Mouse (Mus musculus) erythroblast, embryonic 14.5 days (primary cell): ENCODE results near the gene Jag2. TPM values are rescaled to one million over a fixed set of nuclear protein-coding genes. Genes with fewer than 3 reads are reported as not detected.
A peak's percentile ranks its signal among the peaks of the same experiment; 100 is the strongest.

Source experiments
- H3K27me3 ChIP-seq: 2 replicates; pipeline ENCODE4 v1.6.1; 2012; ENCODE audit warnings: inconsistent platforms; ENCODE audit not compliant: control insufficient read depth
- H3K36me3 ChIP-seq: 2 replicates; pipeline ENCODE4 v1.6.1; 2012; ENCODE audit warnings: mild to moderate bottlenecking, inconsistent platforms; ENCODE audit not compliant: control insufficient read depth
- H3K4me1 ChIP-seq: 2 replicates; pipeline ENCODE4 v1.6.1; 2012; ENCODE audit warnings: inconsistent platforms; ENCODE audit not compliant: control insufficient read depth
- H3K4me3 ChIP-seq: replicated peaks from 2 replicates; pipeline ENCODE3; 2012; ENCODE audit warnings: moderate library complexity, mild to moderate bottlenecking, inconsistent platforms
- H3K9me3 ChIP-seq: 2 replicates; pipeline ENCODE4 v1.6.1; 2012; ENCODE audit warnings: low read length, inconsistent platforms, mixed read lengths; ENCODE audit not compliant: control insufficient read depth
- GATA1 ChIP-seq: IDR thresholded peaks from 2 replicates; pipeline ENCODE4 v1.6.1; 2012; ENCODE audit warnings: low read length, inconsistent platforms, mixed read lengths
- TAL1 ChIP-seq: IDR thresholded peaks from 3 replicates; pipeline ENCODE4 v1.6.1; 2012; ENCODE audit warnings: low read length, inconsistent platforms, mixed read lengths
- polyA plus RNA-seq: library from polyadenylated mRNA; stranded (reverse); fragments of >175 nt; gene quantifications from 2 replicates; pipeline ENCODE4 v1.2.3, GENCODE M21; 2012

The Jag2 gene
- 0.03 TPM in 1 of 2 replicates, not detected in the other for polyA plus RNA-seq

DNA sequence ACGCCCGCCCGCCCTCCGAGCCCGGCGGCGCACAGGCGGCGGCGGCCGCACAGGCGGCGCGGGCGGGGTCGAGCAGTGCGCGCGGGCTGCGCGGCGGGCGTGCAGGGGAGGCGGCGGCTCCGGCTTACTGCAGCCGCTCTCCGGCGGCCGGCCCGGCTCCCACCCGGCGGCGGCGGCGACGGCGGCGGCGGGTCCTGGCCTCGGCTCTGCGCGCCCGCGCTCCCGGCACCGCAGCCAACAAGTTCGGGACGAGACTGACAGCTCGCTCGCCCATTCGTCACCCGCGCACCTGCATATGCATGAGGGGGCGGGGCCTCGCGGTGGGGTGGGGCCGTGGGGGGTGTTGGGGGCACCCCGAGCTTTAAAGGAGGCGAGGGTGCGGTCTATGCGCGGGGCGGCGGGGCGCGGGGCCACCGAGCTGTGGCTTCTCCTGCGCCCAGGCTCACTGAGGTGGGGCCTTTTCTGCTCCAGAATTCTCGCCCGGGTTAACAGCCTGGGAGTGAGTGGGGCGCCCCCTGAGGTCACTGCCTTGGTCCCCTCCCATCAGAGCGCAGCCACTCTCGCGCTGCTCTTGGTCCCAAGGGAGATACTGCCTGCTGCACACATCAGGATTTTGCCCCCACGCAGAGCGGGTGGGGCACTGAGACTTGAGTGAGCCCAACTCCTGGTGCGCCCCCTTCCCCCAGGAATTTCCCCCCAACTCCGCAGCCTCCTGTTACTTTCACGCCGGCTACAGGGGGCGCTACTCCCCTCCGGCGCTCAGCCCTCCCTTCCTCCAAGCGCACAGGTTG lies at the start of gene Jag2:
TSS of gene Jag2 (minus strand) at position 215 of the 791 bp plus-strand sequence.
- Histone ChIP-seq H3K4me3 (peak within 1 kb of the TSS; percentile 29), H3K36me3 (no peaks in the 10 kb centered on the region), H3K9me3 (peaks cover 3% of the 10 kb centered on the region; the same call in 1 of the 2 replicates), H3K27me3 (peaks cover 76% of the 10 kb centered on the region), H3K4me1 (peaks cover 7% of the 10 kb centered on the region)
- no peak for TF ChIP-seq GATA1
- TF ChIP-seq TAL1 = no peak

DNA sequence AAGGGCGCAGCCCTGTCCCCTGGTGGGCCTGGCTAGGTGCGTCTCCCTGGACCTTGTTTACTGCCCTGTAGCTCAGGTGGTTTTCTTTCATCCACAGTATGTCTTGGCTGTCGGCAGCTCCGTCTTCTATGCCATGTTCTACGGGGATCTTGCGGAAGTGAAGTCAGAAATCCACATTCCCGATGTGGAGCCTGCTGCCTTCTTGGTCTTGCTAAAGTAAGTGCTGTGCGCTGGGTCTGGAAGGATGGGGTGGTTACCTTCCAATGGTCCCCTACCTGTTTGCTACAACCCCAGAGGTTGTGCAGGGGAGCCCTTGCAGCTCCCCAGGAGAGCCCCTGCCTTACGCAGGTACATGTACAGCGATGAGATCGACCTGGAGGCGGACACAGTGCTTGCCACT lies 47.6 kb upstream of the Jag2 start:
- TF ChIP-seq TAL1 (no peak), GATA1 (no peak)
- peak overlapping the region; percentile 79 for H3K4me3 ChIP-seq
- no peaks in the 10 kb centered on the region for H3K9me3 ChIP-seq
- no peaks in the 10 kb centered on the region for H3K27me3 ChIP-seq
- H3K4me1 ChIP-seq = peaks cover 27% of the 10 kb centered on the region
- H3K36me3 ChIP-seq = peaks cover 93% of the 10 kb centered on the region

DNA sequence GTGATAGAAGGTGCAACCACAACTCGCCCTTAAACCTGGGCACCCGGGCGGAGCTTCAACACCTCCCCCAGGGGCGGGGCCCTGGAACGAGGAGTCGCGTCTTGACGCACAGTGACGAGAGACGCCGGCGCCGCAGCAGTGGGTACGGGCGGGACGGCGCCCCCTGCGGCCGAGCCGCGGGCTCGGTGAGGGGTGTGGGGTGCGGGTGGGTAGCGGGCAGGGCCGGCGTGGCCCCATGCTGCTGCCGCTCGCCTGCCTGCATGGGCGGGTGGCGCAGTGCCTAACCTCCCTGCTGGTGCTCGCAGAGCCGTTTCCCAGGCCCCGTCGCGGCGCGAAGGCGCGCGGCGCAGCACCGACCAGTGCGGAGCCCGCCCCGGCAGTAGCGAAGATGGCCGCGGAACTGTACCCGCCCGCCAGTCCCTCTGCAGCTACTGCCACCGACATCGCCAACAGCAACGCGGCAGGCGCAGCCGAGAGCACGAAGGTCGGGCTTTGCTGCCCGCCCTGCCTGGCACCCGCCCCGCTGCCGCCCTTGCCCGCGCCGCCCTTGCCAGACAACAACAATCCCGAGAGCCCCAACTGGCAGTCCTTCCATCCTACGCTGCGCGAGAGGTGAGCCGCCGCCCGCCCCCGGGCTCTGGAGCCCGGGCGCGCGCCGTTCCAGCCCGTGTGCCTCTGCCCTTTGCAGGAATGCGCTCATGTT lies 46.9 kb upstream of the Jag2 start, which contains the start of gene Btbd6:
TSS of gene Btbd6 (plus strand) at position 112 of the 703 bp plus-strand sequence.
- H3K4me3 ChIP-seq = peak within 1 kb of the TSS; percentile 79
- no peaks in the 10 kb centered on the region for H3K27me3 ChIP-seq
- H3K4me1 ChIP-seq = peaks cover 26% of the 10 kb centered on the region
- no peaks in the 10 kb centered on the region for H3K9me3 ChIP-seq
- H3K36me3 ChIP-seq = peaks cover 93% of the 10 kb centered on the region
- TF ChIP-seq GATA1 = no peak
- TF ChIP-seq TAL1 = no peak

DNA sequence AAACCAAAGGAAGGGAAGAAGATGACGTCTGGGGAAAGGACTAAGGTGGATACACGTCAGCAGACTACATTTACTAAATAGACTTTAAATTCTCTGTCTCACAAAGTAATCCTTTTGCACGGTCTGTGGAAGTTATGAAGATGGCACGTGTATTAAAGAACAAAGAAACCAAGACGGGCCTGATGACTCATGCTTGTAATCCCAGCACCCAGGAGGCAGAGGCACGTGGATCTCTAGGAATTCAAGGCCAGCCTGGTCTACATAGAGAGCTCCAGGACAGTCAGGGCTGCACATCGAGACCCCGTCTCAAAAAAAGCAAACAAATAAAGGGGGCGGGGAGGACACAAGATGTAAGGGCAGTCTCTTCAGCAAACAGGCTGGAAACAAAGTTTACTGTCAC lies 45.2 kb upstream of the Jag2 start:
- TF ChIP-seq GATA1 (no peak), TAL1 (no peak)
- H3K9me3 ChIP-seq = no peaks in the 10 kb centered on the region
- H3K36me3 ChIP-seq = peaks cover 93% of the 10 kb centered on the region
- H3K4me3 ChIP-seq = no peak overlapping the region
- H3K4me1 ChIP-seq = peaks cover 26% of the 10 kb centered on the region
- H3K27me3 ChIP-seq = no peaks in the 10 kb centered on the region

DNA sequence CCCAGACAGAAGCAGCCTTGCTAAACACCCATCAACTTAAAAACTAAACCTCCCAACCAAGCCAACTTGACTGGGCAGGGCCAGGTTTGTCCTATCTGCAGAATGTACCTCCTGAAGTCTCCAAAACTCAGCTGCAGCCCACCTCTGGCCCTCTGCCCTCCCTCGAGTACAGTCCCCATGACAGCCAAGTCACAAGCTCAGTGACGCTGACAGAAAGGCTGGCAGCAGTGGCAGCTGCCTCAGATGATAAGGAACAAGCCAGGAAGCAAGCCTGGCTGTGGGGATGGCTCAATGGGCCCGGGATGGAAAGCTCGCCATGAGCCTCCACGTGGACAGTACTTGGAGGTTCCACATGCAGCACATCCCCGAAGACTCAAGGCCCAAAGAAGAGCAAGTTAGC lies 40.0 kb upstream of the Jag2 start:
- no peaks in the 10 kb centered on the region for H3K9me3 ChIP-seq
- H3K4me3 ChIP-seq = no peak overlapping the region
- no peaks in the 10 kb centered on the region for H3K4me1 ChIP-seq
- TF ChIP-seq GATA1 = no peak
- no peak for TF ChIP-seq TAL1
- peaks cover 100% of the 10 kb centered on the region for H3K36me3 ChIP-seq
- H3K27me3 ChIP-seq = no peaks in the 10 kb centered on the region

DNA sequence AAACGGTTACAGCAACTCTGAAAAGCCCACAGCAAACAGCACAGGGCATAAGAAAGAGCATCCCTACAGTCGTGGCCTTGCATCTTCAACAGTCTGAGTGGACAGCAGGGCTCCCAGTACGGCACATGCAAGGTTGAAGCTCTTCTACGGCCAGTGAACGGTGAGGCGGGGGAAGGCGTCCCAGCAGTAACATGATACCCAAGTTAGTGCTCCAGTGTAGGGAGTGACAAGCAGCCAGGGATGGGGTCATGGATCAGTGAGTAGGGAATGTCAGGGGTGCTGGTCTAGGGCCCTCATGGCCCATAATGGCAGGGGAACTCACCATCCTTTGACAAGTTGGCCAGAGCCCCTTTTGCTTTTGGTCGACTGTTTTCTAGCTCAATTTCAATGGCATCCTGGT lies 39.4 kb upstream of the Jag2 start:
- Histone ChIP-seq H3K9me3 (no peaks in the 10 kb centered on the region), H3K27me3 (no peaks in the 10 kb centered on the region), H3K4me1 (no peaks in the 10 kb centered on the region), H3K4me3 (no peak overlapping the region), H3K36me3 (peaks cover 100% of the 10 kb centered on the region)
- TF ChIP-seq GATA1 (no peak), TAL1 (no peak)

DNA sequence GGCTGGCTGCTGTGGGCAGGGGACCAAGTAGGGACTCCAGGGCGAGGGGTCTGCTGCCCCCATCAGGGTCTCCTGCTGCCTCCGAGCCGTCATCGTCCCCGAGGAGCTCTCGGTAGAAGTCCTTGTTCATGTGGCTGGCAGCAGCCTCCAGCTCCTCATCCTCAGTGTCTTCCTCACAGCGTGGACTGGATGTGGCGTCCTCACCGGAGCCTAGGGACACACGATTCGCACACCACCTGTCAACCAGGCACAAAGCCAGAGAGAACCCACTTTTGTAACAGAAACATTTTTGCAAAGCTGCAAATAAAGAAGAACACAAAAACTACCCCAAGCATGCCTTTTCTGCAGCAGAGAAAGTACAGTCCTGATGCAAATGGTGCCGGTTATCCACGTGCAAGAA lies 36.2 kb upstream of the Jag2 start:
- TF ChIP-seq GATA1 (no peak), TAL1 (no peak)
- Histone ChIP-seq H3K36me3 (peaks cover 100% of the 10 kb centered on the region), H3K27me3 (no peaks in the 10 kb centered on the region), H3K4me1 (no peaks in the 10 kb centered on the region), H3K4me3 (no peak overlapping the region), H3K9me3 (no peaks in the 10 kb centered on the region)

DNA sequence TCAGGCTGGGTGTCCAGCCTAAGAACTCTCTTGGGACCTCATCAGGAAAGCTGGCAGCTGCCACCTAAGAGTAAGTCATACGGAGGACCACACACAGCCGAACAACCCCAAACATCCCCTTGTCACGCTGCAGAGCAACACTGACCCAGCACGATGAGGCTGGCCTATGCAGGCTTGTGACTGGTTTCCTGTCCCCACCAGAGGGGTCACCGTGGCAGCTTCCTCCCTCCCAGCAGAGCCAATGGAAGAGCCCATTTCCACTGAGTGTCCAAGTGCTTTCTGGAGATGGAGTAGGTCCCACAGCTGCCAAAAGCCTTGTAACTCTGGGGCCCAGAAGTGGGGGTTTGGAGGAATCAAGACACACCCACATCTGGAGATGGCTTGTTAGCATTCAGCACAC lies 32.3 kb upstream of the Jag2 start:
- TF ChIP-seq GATA1 = no peak
- TF ChIP-seq TAL1 = no peak
- Histone ChIP-seq H3K4me1 (no peaks in the 10 kb centered on the region), H3K4me3 (no peak overlapping the region), H3K9me3 (no peaks in the 10 kb centered on the region), H3K27me3 (no peaks in the 10 kb centered on the region), H3K36me3 (peaks cover 92% of the 10 kb centered on the region)

DNA sequence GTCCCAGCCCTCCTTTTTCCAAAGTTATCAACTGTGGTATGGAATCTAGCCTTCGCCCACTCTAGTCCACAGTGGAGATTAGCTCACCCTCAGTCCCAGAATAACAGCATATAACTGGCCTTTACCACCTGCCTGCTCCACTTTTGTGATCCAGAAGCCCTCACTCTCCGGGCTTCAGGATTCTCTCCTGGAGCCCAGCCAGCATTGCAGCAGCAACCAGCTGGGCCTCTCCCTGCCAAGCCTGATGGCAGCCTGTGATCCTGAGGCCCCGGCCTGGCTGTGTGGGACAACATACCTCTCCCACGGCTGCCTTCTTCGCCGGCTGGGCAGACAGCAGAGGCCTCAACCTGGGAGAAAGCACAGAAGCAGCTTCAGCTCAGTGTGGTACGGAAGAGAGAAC lies 31.9 kb upstream of the Jag2 start:
- Histone ChIP-seq H3K36me3 (peaks cover 89% of the 10 kb centered on the region), H3K4me1 (no peaks in the 10 kb centered on the region), H3K4me3 (no peak overlapping the region), H3K27me3 (no peaks in the 10 kb centered on the region), H3K9me3 (no peaks in the 10 kb centered on the region)
- TF ChIP-seq GATA1 (no peak), TAL1 (no peak)
